Mouse (Mus musculus): ENCODE data around the gene a. TPM values are rescaled to one million over a fixed set of nuclear protein-coding genes. Genes with fewer than 3 reads are reported as not detected.
"Not testable (repeated sequence)": the region's sequence is repeated elsewhere in the genome, so short reads cannot be mapped to it uniquely, and the experiment has no call there.

Gene a
- total RNA-seq, 2 experiments from 2014 or later, result 0.78 TPM; not detected in 1

DNA sequence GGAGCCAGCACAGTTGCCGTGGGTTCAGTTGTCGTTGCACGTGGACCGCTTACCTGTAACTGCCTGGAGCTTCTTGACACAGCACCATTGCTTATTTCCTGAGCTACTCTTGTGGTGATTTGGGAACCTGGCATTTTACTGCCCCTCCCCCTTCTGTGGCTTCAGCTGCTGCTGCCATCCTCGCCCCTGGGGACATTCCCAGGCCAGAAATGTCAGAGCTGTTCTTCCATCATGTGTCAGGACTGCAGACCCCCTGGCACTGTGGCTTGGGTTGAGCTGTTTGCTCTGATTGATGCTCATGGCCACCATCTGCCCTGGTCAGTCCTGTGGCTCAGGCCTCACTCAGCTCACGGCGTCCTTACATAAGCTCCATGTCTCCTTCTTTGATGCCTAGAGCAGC is 129.7 kb downstream of the a start:
- DNase-seq (ENCODE audit: low spot score in 2 of 2), result no peak

- DNase-seq (ENCODE audit: low spot score in 2 of 2), result not testable (repeated sequence)
Measured at GRCm38 (mm10) chr2:154922134-154922533, 130.9 kb downstream of the a start.

- peak in 1 of 2 experiments; percentile 15 for DNase-seq (ENCODE audit: low spot score in 2 of 2)
Measured at GRCm38 (mm10) chr2:154925411-154926031, 134.3 kb downstream of the a start.

- no peak for DNase-seq (ENCODE audit: low spot score in 2 of 2)
Measured at GRCm38 (mm10) chr2:154926843-154927242, 135.6 kb downstream of the a start.

DNA sequence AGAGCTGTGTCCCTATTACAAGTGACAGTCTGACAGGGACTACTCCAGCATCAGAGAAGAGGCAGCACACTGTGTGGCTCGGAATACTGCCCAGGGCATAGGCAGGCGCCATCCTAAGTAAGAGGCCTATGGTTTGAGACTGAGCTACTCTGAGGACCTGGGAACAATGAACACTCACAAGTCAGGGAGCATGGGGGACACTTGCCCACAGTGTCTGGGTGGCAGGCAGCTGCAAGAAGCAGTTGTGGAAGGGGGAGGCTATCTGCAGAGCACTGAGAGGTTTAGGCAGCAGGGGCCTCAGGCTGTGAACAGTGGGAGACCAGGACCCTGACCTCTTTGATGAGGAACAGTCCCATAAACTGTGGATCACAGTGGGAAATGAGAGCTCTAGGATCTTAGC is 137.1 kb downstream of the a start:
- no peak for DNase-seq (ENCODE audit: low spot score in 2 of 2)

DNA sequence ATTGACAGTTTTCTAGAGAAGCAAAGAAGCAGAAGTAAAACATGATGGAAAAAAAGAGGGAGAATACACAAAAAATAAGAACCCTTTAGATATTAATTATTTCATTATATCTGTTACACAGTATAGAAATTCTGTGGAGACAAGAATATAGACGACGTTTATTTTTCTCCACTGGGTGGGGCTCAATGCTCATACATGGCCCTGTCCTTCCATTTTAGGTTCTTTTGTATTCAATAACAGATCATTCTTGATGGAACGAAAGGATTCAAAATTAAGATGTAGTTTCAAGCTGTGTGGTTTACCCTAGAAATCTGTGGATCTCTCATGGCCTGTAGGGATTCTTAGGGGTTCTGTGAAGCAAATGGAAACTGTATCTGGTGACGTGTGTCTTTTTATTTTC is 142.7 kb downstream of the a start:
- DNase-seq (ENCODE audit: low spot score in 2 of 2), result peak in 1 of 2 experiments; percentile 29

GRCm38 (mm10) chr2:154936106-154936505 is 144.9 kb downstream of the a start:
- DNase-seq (ENCODE audit: low spot score in 2 of 2), result no peak

DNA sequence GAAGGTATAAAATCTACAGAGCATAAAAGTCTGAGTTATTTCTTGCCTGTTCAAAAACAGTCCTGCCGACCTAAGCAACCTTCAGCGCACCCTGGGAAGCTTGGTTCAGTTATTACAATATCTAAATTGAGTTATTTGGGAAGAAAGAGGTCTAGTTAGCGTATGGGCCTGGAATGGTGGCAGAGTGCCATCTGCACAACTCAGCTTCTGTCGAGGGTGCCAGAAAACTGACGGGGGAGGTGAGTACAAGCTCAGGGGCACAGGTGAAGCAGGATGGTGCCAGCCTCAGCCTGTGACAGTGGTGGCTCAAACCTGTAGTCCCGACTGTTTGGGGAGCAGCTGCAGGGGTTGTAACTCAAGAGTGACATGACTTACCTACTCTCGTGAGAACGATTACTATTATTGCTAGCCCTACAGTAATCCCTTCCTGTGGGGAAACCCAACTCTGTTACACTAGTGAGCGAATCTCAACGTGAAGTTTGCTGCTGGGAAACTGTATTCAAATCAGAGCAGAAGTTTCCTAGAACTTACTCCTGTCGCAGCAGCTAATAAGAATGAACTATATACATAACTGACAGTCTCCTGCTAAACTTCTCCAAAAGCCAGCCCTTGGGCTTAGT is 145.4 kb downstream of the a start:
- DNase-seq (ENCODE audit: low spot score in 2 of 2), result no peak

- no peak for DNase-seq (ENCODE audit: low spot score in 2 of 2)
Measured at GRCm38 (mm10) chr2:154937547-154938390, 146.6 kb downstream of the a start.

DNA sequence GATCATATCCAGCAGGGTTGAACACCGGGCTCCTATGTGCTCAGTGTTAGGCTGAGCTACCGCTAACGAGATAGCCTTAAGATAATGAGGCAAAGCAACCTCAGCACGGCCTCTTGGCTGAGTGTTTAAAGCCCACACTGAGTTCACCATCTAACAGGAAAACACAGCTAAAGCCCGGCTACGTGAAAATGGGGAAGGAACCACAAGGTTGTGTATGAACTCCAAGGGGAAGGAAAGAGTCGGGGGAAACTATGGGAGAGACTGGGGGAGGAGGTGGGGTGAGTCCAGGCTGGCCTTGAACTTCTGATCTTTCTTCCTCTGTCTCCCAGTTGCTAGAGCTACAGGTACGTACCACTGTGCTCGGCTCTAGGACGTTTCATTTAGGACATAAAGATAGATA is 150.8 kb downstream of the a start:
- DNase-seq (ENCODE audit: low spot score in 2 of 2), result no peak

GRCm38 (mm10) chr2:154942546-154942945 is 151.3 kb downstream of the a start:
- DNase-seq (ENCODE audit: low spot score in 2 of 2), result no peak

- peak; percentile 73 to 83 for DNase-seq (ENCODE audit: low spot score in 2 of 2)
Measured at GRCm38 (mm10) chr2:154943101-154943500, 151.9 kb downstream of the a start.

GRCm38 (mm10) chr2:154946921-154947320 is 155.7 kb downstream of the a start:
- DNase-seq (ENCODE audit: low spot score in 2 of 2), result no peak

DNA sequence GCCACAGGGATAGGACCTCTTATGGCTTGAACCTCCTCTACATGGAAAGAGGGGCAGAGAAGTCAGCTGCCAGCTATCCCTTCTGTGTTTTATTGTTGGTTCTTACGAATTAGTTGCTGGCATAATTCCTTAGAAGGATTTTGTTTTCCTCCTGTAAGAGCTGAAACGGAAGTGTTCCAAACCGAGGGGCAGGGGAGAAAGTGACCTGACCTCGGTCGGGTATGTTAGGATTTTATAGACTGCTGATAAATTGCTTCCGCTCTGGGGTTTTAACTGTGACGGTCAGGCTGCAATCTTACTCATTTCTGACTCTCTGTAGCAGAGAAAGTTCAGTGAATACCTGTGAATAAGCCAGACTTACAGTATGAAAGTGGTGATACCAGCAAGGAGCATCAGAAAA is 158.2 kb downstream of the a start:
- no peak for DNase-seq (ENCODE audit: low spot score in 2 of 2)

GRCm38 (mm10) chr2:154949877-154950276 is 158.7 kb downstream of the a start:
- no peak for DNase-seq (ENCODE audit: low spot score in 2 of 2)

GRCm38 (mm10) chr2:154950601-154951000 is 159.4 kb downstream of the a start:
- no peak for DNase-seq (ENCODE audit: low spot score in 2 of 2)

DNA sequence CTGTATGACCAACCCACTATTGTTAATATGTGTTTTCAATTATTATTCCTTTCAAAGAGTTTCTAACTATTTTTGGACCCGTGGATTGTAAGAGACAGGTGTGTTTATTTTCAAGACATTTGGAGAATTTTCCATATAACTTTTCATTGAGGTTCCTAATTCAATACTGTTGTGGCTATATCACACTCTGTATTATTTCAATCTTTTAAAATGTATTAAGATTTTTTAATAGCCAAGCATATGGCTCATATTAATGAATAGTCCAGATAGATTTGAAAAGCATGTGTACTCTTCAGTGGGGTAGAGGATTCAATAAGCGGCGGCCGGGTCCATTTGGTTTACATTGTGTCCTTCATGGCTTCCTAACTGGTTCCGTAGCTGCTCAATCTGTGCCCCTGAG is 168.3 kb downstream of the a start:
- DNase-seq (ENCODE audit: low spot score in 2 of 2), result no peak

DNA sequence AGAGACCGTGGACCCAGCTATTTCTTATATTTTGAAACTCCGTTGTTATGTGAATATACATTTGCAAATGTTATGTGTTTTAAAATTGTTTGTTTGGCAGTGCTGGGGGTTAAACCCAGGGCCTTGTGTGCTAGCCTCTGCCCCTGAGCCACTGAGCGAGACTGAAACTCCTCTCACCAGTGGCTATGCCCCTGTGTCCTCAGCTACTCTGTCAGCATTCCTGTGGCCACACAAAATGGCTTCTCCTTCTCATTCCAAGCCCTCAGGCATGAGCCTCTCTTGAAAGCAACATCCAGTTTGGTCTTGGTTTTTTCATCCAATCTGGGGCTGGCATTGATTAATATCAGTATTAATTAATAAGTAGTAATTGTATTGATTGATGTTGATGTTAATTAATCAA is 168.7 kb downstream of the a start:
- DNase-seq (ENCODE audit: low spot score in 2 of 2), result no peak

GRCm38 (mm10) chr2:154963176-154963575 is 172.0 kb downstream of the a start:
- no peak for DNase-seq (ENCODE audit: low spot score in 2 of 2)

- DNase-seq (ENCODE audit: low spot score in 2 of 2), result not testable (repeated sequence)
Measured at GRCm38 (mm10) chr2:154969740-154970397, 178.7 kb downstream of the a start.

GRCm38 (mm10) chr2:154971919-154972692 is 180.9 kb downstream of the a start:
- DNase-seq (ENCODE audit: low spot score in 2 of 2), result no peak
